Mouse (Mus musculus): ENCODE data around the gene Macf1.
"Not testable (repeated sequence)": the region's sequence is repeated elsewhere in the genome, so short reads cannot be mapped to it uniquely, and the experiment has no call there.

Gene Macf1

GRCm38 (mm10) chr4:123635428-123635827 is 48.7 kb downstream of the Macf1 start:
- no peak for DNase-seq (ENCODE audit: low read depth, low spot score)

GRCm38 (mm10) chr4:123634436-123634835 is 49.7 kb downstream of the Macf1 start:
- no peak for DNase-seq (ENCODE audit: low read depth, low spot score)

- DNase-seq (ENCODE audit: low read depth, low spot score): no peak
These were observed 50.3 kb downstream of the Macf1 start for GRCm38 (mm10) chr4:123633874-123634273.

- DNase-seq (ENCODE audit: low read depth, low spot score): peak; percentile 52
These were observed 50.8 kb downstream of the Macf1 start for GRCm38 (mm10) chr4:123633370-123633769.

GRCm38 (mm10) chr4:123632116-123632515 is 52.0 kb downstream of the Macf1 start:
- DNase-seq (ENCODE audit: low read depth, low spot score): not testable (repeated sequence)

GRCm38 (mm10) chr4:123631654-123632053 is 52.5 kb downstream of the Macf1 start:
- DNase-seq (ENCODE audit: low read depth, low spot score): no peak

DNA sequence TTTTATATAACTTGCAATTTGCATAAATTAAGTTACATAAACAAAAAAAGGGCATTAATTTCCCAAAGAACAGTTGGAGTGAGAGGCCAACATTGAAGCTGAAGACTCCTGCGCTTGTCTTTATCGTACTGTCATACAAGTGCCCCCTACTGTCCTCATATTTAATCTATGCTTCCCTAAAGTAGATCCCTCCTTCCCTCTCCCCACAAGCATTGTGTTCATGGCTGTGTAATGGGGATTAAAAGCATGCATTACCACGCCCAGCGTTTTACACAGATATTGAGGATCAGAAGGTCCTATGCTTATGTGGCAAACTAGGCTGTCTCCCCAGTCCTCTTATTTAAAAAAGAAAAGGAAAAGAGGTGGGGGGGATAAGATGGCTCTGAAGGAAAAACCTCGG is 56.5 kb downstream of the Macf1 start:
- no peak for DNase-seq (ENCODE audit: low read depth, low spot score)

DNA sequence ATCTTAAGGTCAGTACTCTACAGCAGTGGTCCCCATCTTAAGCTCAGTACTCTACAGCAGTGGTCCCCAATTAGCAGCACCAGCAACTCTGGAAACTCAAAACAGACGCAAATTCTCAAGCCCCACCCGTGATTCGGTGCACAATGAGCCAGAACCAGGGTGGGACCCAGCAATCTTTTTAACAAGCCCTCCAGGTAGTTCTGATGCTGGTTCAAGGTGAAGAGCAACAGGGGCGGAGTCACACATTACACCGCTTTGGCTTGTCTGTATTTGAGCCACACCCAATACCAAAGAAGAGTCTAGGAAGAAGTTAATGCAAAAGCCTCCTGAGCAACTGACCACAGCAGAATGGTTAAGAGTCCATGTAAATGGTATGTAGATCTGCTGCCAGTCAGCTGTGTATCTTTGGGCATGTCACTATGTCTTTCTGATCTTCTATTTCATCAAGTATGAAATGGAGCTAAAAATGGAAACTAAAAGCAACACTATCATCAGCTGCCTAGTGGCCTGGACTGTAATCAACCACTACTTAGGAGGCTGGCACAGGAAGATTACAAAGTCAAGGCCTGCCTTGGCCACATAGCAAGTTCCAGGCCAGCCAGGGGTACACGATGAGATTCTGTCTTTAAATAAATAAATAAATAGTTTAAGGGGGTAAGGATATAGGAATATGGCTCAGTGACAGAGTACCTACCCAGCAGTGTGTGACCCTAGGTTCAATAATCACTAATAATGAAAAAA is 58.7 kb downstream of the Macf1 start:
- DNase-seq (ENCODE audit: low read depth, low spot score): no peak

GRCm38 (mm10) chr4:123624438-123624837 is 59.7 kb downstream of the Macf1 start:
- no peak for DNase-seq (ENCODE audit: low read depth, low spot score)

DNA sequence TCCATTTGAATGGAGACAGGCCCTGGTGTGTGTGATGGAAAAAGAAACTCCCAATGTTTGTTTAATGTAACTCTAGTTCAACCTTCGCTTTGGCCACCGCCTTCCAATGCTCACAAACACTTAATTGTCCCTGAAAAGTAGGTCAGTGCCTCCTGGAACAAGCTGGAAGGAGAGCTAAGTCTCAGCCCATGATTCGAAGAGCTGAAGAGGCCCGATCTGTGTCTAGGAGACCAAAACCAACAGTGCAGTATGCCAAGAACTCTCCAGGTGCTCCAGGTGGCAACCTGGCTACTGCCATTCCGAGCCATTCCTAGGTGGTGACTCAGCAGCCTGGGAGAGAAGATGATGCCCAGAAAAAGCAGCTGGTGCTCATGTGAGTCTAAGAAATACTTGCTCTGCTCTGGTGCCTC is 60.4 kb downstream of the Macf1 start:
- DNase-seq (ENCODE audit: low read depth, low spot score): no peak

DNA sequence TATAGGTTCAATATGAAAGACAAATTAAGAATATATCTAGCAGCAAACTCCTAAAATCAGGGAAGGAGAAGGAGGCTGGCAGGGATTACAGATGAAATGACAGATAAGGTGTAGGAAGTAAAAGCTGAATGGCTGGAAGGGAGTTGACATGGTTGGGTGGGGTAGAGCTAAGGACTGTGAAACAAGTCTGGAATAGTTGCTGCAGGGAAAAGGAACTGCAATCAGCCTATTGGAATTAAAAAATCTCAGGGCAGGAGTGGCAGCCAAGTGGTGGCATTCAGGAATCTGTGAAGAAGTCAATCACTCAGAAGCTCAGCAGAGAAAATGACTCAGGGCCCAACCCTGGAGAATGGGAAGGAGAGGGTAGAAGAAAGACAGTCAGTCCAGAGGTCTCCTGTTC is 62.4 kb downstream of the Macf1 start:
- no peak for DNase-seq (ENCODE audit: low read depth, low spot score)

GRCm38 (mm10) chr4:123617727-123618389 is 66.3 kb downstream of the Macf1 start:
- DNase-seq (ENCODE audit: low read depth, low spot score): no peak

DNA sequence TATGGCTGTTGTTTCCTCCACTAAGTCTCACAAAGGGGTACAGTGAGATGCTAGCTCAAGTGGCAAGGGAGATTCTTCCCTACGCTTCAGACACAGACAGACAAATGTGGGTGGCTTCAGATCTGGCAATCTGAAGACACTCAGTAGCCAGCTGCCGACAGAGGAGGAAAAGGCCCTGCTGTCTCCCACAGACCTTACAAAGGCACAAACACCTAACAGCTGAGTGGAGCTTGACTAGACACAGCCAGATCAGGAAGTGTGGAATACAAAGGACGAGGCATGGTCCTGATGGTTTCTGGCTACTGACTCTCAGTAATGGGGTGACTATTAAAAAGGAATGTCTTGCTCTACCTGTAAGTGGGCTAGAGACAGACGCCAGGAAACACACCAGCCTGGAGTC is 67.2 kb downstream of the Macf1 start:
- DNase-seq (ENCODE audit: low read depth, low spot score): no peak

DNA sequence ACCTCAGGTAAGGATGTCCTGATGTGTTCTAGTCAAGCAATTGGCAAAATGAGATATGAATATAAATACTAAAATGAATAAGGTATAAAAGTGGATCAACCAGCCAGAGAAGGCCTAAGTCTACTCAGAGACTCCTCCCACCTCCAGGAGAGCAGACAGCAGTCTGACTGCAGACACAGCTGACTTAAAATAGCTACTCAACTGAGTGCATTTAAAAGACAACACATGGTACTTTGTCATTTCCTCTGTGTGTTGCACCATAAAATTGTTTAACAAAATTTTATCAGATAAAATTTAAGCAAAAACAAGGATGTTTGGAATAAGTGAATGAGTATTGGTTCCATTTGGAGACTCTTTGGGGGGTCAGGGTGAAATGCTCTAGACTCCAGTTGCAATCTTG is 67.7 kb downstream of the Macf1 start:
- no peak for DNase-seq (ENCODE audit: low read depth, low spot score)

DNA sequence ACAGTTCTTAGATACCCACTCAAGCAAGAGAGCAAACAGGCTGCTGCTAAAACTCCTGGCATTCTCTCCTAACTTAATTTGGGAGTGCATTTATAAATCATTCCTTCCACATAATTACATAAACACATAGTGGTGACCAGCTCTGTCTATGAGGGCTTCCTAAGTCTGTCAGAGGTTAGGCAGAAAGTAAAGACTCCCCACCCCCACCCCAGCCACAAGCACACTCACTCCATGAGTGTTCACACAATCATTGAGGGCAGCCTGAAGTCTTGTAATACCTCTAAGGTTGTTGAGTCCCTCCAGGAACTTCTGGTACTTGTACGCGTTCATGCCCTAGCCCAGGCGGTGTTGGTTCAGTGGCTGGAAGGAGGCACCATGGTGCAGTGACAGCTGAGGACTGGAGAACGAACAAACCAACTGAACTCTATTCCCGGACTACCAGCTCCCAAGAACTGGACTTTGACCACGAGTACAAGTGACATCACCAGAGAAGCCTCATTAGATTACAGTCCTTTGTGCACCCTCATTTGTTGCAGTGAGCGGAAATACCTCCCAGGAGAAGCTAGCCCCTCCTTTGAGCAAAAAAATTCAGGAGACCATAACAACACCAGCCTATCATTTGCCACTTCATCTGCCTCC is 70.7 kb downstream of the Macf1 start:
- DNase-seq (ENCODE audit: low read depth, low spot score): no peak

DNA sequence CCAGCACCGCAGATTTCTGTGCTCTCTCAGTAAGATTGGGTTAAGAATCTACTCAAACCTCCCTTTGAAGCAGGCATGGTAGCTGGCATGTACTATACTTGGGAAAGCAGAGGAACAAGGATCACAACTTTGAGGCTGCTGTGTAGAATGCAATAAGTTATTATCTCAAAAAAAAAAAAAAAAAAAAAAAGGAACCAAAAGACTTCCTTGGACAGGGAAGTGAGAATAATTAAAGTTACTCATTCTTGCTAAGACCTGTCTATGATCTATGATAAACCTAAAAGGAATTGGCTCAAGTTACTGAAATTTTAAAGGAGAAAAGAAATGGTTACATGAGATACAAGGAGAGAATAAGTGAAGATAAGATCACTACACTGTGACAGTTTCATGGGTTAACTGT is 72.2 kb downstream of the Macf1 start:
- no peak for DNase-seq (ENCODE audit: low read depth, low spot score)

- no peak for DNase-seq (ENCODE audit: low read depth, low spot score)
These were observed 72.9 kb downstream of the Macf1 start for GRCm38 (mm10) chr4:123611241-123611640.

DNA sequence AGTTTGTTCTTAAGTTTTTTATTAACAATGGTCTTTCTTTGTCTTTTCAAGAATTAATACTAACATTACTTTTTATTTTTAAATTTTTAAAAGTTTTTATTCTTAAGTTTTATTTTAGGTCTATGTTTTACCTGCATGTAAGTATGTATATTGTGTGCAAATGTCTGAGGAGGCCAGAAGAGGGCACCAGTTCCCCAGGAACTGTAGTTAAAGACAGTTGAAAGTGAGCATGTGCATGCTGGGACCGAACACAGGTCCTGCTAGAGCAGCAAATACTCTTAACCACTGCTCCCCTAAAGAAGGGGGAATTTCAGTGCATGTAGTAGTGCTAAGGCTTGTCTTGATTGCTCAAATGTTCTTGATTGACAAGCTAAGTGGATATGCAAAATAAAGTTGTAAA is 77.0 kb downstream of the Macf1 start:
- DNase-seq (ENCODE audit: low read depth, low spot score): peak; percentile 36

DNA sequence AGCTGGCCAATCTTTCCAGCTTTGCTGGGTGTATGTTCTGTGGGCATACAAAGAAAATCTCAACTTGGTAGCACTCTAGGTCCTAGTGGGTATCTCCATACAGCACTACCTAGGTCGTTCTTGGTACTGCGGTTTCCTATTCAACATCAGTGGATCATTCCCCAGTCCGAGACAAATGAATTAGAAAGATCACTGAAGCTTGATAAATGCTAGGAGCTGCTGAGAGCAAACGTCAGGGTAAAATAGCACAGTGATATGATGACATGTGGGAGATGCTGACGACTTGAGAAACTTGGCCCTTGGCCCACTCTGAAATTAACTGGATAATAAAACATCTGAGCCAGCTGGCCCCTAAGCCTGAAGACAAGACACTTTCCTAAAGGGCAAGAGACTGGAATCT is 78.2 kb downstream of the Macf1 start:
- DNase-seq (ENCODE audit: low read depth, low spot score): no peak

DNA sequence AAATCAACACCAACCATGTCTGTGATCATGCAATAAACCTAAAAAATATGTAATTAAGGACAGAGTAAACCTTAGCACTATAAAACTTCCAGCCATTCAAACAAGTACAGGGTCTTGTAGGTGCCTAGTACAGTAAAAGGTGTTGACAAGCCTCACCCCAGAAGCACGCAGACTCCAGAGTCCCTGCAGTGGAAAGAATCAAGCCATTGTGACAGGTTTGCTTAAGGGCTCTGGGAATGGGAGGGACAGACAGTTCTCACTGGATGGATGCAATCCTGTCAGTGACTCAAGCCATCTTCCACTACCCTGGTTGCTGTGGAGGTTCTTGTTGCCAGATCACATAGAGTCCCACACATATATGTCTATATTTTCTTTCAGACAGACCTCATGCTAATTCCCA is 78.9 kb downstream of the Macf1 start:
- DNase-seq (ENCODE audit: low read depth, low spot score): no peak

- no peak for DNase-seq (ENCODE audit: low read depth, low spot score)
These were observed 81.4 kb downstream of the Macf1 start for GRCm38 (mm10) chr4:123602700-123603261.

DNA sequence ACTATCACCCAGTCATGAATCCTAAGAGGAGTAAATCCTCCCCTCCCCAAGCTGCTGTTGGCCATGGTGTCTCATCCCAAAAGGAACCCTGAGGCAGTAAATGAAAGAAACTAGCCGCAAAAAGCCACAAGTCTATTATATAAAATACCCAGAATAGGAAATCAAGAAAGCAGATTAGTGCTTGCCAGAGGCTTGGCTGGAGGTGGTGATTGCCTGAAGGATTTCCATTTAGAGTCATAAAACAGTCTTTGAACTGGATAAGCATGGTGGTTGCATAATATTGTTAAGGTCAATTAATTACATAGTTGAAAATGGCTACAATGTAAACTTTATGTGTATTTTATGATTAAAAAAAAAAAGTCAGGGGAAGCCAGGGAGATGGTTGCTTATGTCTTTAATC is 83.1 kb downstream of the Macf1 start:
- no peak for DNase-seq (ENCODE audit: low read depth, low spot score)
